Mouse (Mus musculus) MEL (cell line): ENCODE results near the gene Car15. TPM values are rescaled to one million over a fixed set of nuclear protein-coding genes. Genes with fewer than 3 reads are reported as not detected.

ENCODE experiments used
- DNase-seq: peaks from one replicate; pipeline ENCODE4 v3.0.0; 2011; ENCODE audit warnings: low read depth, low spot score
- H3K27ac ChIP-seq: 2 replicates; pipeline ENCODE4 v1.5.1; 2012; ENCODE audit warnings: low read depth, mild to moderate bottlenecking, control low read depth, low read length, moderate library complexity; ENCODE audit not compliant: control insufficient read depth
- H3K27me3 ChIP-seq, 2 experiments: fragments of 150-350 bp in 1 of 2; sonication (generic) in 1 of 2; 2 replicates each; pipeline ENCODE4 v1.6.1; 2012; ENCODE audit warnings: low read length in 2 of 2, mild to moderate bottlenecking in 2 of 2, improper control_type of control experiment in 1 of 2, moderate library complexity in 1 of 2; ENCODE audit not compliant: insufficient read depth in 2 of 2, control insufficient read depth in 1 of 2
- H3K36me3 ChIP-seq, 2 experiments: 2 replicates each; pipeline ENCODE4 v1.6.1; 2012 to 2014; ENCODE audit warnings: low read length in 2 of 2, improper control_type of control experiment in 1 of 2, inconsistent platforms in 1 of 2, mild to moderate bottlenecking in 1 of 2; ENCODE audit not compliant: insufficient read depth in 2 of 2, control insufficient read depth in 1 of 2
- H3K4me1 ChIP-seq, 2 experiments: fragments of 150-350 bp in 1 of 2; sonication (generic) in 1 of 2; 2 replicates each; pipeline ENCODE4 v1.6.1; 2012; ENCODE audit warnings: low read length in 2 of 2, improper control_type of control experiment in 1 of 2, mild to moderate bottlenecking in 1 of 2; ENCODE audit not compliant: insufficient read depth in 2 of 2, control insufficient read depth in 1 of 2
- H3K4me3 ChIP-seq, 2 experiments: fragments of 150-350 bp in 1 of 2; sonication (generic) in 1 of 2; 2 replicates each; pipeline ENCODE4 v1.5.1; 2012; ENCODE audit warnings: low read depth in 2 of 2, low read length in 2 of 2, mild to moderate bottlenecking in 2 of 2, moderate library complexity in 2 of 2, control low read depth in 1 of 2, improper control_type of control experiment in 1 of 2; ENCODE audit not compliant: control insufficient read depth in 1 of 2, insufficient read depth in 1 of 2
- H3K79me2 ChIP-seq: 2 replicates; pipeline ENCODE4 v1.6.1; 2012; ENCODE audit warnings: mild to moderate bottlenecking, low read length, moderate library complexity; ENCODE audit not compliant: control insufficient read depth, poor library complexity, insufficient read depth
- H3K9ac ChIP-seq: 2 replicates; pipeline ENCODE4 v1.6.1; 2012; ENCODE audit warnings: low read depth, mild to moderate bottlenecking, control low read depth, low read length, moderate library complexity; ENCODE audit not compliant: control insufficient read depth, poor library complexity, severe bottlenecking
- H3K9me3 ChIP-seq: fragments of 150-350 bp; sonication (generic); replicated peaks from 2 replicates; pipeline ENCODE4 v1.6.1; 2012; ENCODE audit warnings: mild to moderate bottlenecking, low read length, improper control_type of control experiment, moderate library complexity; ENCODE audit not compliant: insufficient read depth
- BHLHE40 ChIP-seq: IDR thresholded peaks from 2 replicates; pipeline ENCODE4 v1.6.1; 2012; ENCODE audit warnings: low read depth, mild to moderate bottlenecking, inconsistent platforms, low read length, improper control_type of control experiment, borderline replicate concordance
- CHD2 ChIP-seq: IDR thresholded peaks from 2 replicates; pipeline ENCODE4 v1.6.1; 2011; ENCODE audit warnings: low read length, improper control_type of control experiment
- CTCF ChIP-seq, 3 experiments: IDR thresholded peaks in 2 of 3; conservative IDR thresholded peaks in 1 of 3; 2 replicates each; pipeline ENCODE4 v1.5.1; 2011 to 2012; ENCODE audit warnings: low read length in 3 of 3, low read depth in 2 of 3, mild to moderate bottlenecking in 2 of 3, improper control_type of control experiment in 1 of 3, inconsistent platforms in 1 of 3, mixed read lengths in 1 of 3, moderate library complexity in 1 of 3; ENCODE audit not compliant: control insufficient read depth in 1 of 3, insufficient read depth in 1 of 3, poor library complexity in 1 of 3, severe bottlenecking in 1 of 3
- E2F4 ChIP-seq: IDR thresholded peaks from 2 replicates; pipeline ENCODE4 v1.6.1; 2011; ENCODE audit warnings: low read depth, low read length, improper control_type of control experiment, borderline replicate concordance
- ELF1 ChIP-seq: IDR thresholded peaks from 2 replicates; pipeline ENCODE4 v1.6.1; 2014; ENCODE audit warnings: low read depth, mild to moderate bottlenecking, inconsistent platforms, low read length, improper control_type of control experiment, moderate library complexity
- EP300 ChIP-seq, 2 experiments: IDR thresholded peaks; 2 replicates each; pipeline ENCODE4 v1.6.1; 2011; ENCODE audit warnings: improper control_type of control experiment in 2 of 2, low read length in 2 of 2, low read depth in 1 of 2, mild to moderate bottlenecking in 1 of 2
- ETS1 ChIP-seq: IDR thresholded peaks from 2 replicates; pipeline ENCODE4 v1.6.1; 2012; ENCODE audit warnings: low read depth, mild to moderate bottlenecking, inconsistent platforms, low read length, improper control_type of control experiment, moderate library complexity
- GABPA ChIP-seq: IDR thresholded peaks from 2 replicates; pipeline ENCODE4 v1.6.1; 2012; ENCODE audit warnings: low read depth, mild to moderate bottlenecking, inconsistent platforms, low read length, improper control_type of control experiment, moderate library complexity
- GATA1 ChIP-seq: IDR thresholded peaks from 2 replicates; pipeline ENCODE4 v1.6.1; 2011; ENCODE audit warnings: low read depth, low read length, improper control_type of control experiment
- MAZ ChIP-seq: IDR thresholded peaks from 2 replicates; pipeline ENCODE4 v1.6.1; 2012; ENCODE audit warnings: low read depth, mild to moderate bottlenecking, inconsistent platforms, low read length, improper control_type of control experiment
- MYB ChIP-seq: IDR thresholded peaks from 2 replicates; pipeline ENCODE4 v1.6.1; 2011; ENCODE audit warnings: mild to moderate bottlenecking, low read depth, low read length, improper control_type of control experiment
- NRF1 ChIP-seq: IDR thresholded peaks from 2 replicates; pipeline ENCODE4 v1.6.1; 2014; ENCODE audit warnings: low read depth, mild to moderate bottlenecking, inconsistent platforms, low read length, improper control_type of control experiment, moderate library complexity; ENCODE audit not compliant: poor library complexity, insufficient read depth, severe bottlenecking
- RAD21 ChIP-seq: IDR thresholded peaks from 2 replicates; pipeline ENCODE4 v1.6.1; 2011; ENCODE audit warnings: mild to moderate bottlenecking, low read depth, low read length, improper control_type of control experiment
- SIN3A ChIP-seq: IDR thresholded peaks from 2 replicates; pipeline ENCODE4 v1.6.1; 2012; ENCODE audit warnings: low read length, improper control_type of control experiment, inconsistent platforms
- USF2 ChIP-seq, 2 experiments: IDR thresholded peaks; 2 replicates each; pipeline ENCODE4 v1.6.1; 2011 to 2012; ENCODE audit warnings: improper control_type of control experiment in 2 of 2, low read length in 2 of 2, borderline replicate concordance in 1 of 2, inconsistent platforms in 1 of 2, low read depth in 1 of 2, mild to moderate bottlenecking in 1 of 2; ENCODE audit not compliant: insufficient read depth in 1 of 2
- ZC3H11A ChIP-seq: IDR thresholded peaks from 2 replicates; pipeline ENCODE4 v1.6.1; 2012; ENCODE audit warnings: low read depth, mild to moderate bottlenecking, inconsistent platforms, low read length, improper control_type of control experiment
- ZKSCAN1 ChIP-seq: IDR thresholded peaks from 2 replicates; pipeline ENCODE4 v1.6.1; 2012; ENCODE audit warnings: low read depth, mild to moderate bottlenecking, inconsistent platforms, low read length, improper control_type of control experiment, moderate library complexity
- ZMIZ1 ChIP-seq: IDR thresholded peaks from 2 replicates; pipeline ENCODE4 v1.6.1; 2012; ENCODE audit warnings: low read depth, mild to moderate bottlenecking, inconsistent platforms, low read length, improper control_type of control experiment, moderate library complexity
- polyA plus RNA-seq, 2 experiments: library from polyadenylated mRNA; stranded (reverse) in 1 of 2; unstranded in 1 of 2; fragments of >175 nt in 1 of 2; fragments of >200 nt in 1 of 2; gene quantifications; 2 replicates each; pipeline versions ENCODE4 v1.2.1 to v1.2.4; 2012; ENCODE audit warnings: low replicate concordance in 2 of 2, low read depth in 1 of 2; ENCODE audit not compliant: insufficient read length in 2 of 2, insufficient read depth in 1 of 2, missing spikeins in 1 of 2
- total RNA-seq: library from RNA; depleted of rRNA; stranded (reverse); fragments of 300-350 nt; gene quantifications from 2 replicates; pipeline ENCODE4 v1.2.3, GENCODE M21; 2012

Gene Car15
- total and polyA plus RNA-seq, 3 experiments, result 2.0 to 3.6 TPM; not detected in 1

- Histone ChIP-seq H3K79me2 (peaks cover 2% of the 10 kb centered on the region; the same call in 1 of the 2 replicates), H3K36me3 (no peaks in the 10 kb centered on the region; a peak in 1 of 4 replicates), H3K4me3 (no peak overlapping the region), H3K4me1 (peaks cover 0 to 23% of the 10 kb centered on the region in 2 experiments; a peak in 2 of 4 replicates), H3K9ac (no peak overlapping the region)
- DNase-seq, result no peak
- TF ChIP-seq GABPA, result no peak
- TF ChIP-seq ZKSCAN1, result no peak
- TF ChIP-seq ELF1, result no peak
- no peak for TF ChIP-seq ZC3H11A
- no peak for TF ChIP-seq GATA1
- no peak for TF ChIP-seq EP300 (IDR thresholded peaks at IDR 0.05; ENCODE audit: low read depth in 1 of 2, low read length in 2 of 2)
- no peak for TF ChIP-seq NRF1
- TF ChIP-seq, all 39 proteins: peak for 0
- Histone ChIP-seq H3K27me3 (no peaks in the 10 kb centered on the region), H3K9me3 (no peaks in the 10 kb centered on the region), H3K27ac (no peak overlapping the region)
Measured at GRCm38 (mm10) chr16:17801777-17802455, 36.2 kb downstream of the Car15 start.

- H3K27ac ChIP-seq, result no peak overlapping the region
- no peaks in the 10 kb centered on the region for H3K9me3 ChIP-seq
- no peaks in the 10 kb centered on the region for H3K79me2 ChIP-seq
- H3K4me3 ChIP-seq, result no peak overlapping the region
- no peaks in the 10 kb centered on the region; a peak in 1 of 4 replicates for H3K36me3 ChIP-seq
- no peak for DNase-seq
- peaks cover 0 to 4% of the 10 kb centered on the region in 2 experiments; a peak in 1 of 4 replicates for H3K4me1 ChIP-seq
- no peaks in the 10 kb centered on the region for H3K27me3 ChIP-seq
- TF ChIP-seq SIN3A (no peak), USF2 (IDR thresholded peaks at IDR 0.05; ENCODE audit: borderline replicate concordance in 1 of 2, insufficient read depth in 1 of 2, low read depth in 1 of 2, low read length in 2 of 2) (no peak)
- TF ChIP-seq, all 39 proteins: peak for 0
- H3K9ac ChIP-seq, result no peak overlapping the region
Measured at GRCm38 (mm10) chr16:17799584-17799983, 38.6 kb downstream of the Car15 start.

GRCm38 (mm10) chr16:17798321-17799180, 39.6 kb downstream of the Car15 start:
- Histone ChIP-seq H3K4me1 (no peaks in the 10 kb centered on the region), H3K27me3 (no peaks in the 10 kb centered on the region), H3K9ac (no peak overlapping the region), H3K4me3 (no peak overlapping the region), H3K36me3 (no peaks in the 10 kb centered on the region), H3K9me3 (no peaks in the 10 kb centered on the region), H3K79me2 (no peaks in the 10 kb centered on the region), H3K27ac (no peak overlapping the region)
- TF ChIP-seq CHD2 (no peak), E2F4 (no peak), RAD21 (no peak), CTCF (IDR thresholded peaks at IDR 0.05 in 2 of 3, conservative IDR thresholded peaks at IDR 0.05 in 1 of 3; ENCODE audit: control insufficient read depth in 1 of 3, insufficient read depth in 1 of 3, low read depth in 2 of 3, low read length in 3 of 3, poor library complexity in 1 of 3, severe bottlenecking in 1 of 3) (no peak), ZMIZ1 (no peak), NRF1 (no peak), MYB (no peak), GABPA (no peak), EP300 (IDR thresholded peaks at IDR 0.05; ENCODE audit: low read depth in 1 of 2, low read length in 2 of 2) (no peak), ETS1 (no peak), BHLHE40 (no peak), MAZ (no peak)
- DNase-seq, result no peak
